Mouse (Mus musculus) cerebellum, postnatal 14 days (tissue): ENCODE measurements at regions not wholly inside any gene's neighbourhood (a gene's known extent, or its start where the extent isn't known, plus 50 kb on each side); places are given as distances from the start of the nearest gene placed in this dataset.

Source experiments
- DNase-seq, 2 experiments: peaks; one replicate each; pipeline ENCODE4 v3.0.0; 2021; ENCODE audit warnings: mixed read lengths in 2 of 2

DNA sequence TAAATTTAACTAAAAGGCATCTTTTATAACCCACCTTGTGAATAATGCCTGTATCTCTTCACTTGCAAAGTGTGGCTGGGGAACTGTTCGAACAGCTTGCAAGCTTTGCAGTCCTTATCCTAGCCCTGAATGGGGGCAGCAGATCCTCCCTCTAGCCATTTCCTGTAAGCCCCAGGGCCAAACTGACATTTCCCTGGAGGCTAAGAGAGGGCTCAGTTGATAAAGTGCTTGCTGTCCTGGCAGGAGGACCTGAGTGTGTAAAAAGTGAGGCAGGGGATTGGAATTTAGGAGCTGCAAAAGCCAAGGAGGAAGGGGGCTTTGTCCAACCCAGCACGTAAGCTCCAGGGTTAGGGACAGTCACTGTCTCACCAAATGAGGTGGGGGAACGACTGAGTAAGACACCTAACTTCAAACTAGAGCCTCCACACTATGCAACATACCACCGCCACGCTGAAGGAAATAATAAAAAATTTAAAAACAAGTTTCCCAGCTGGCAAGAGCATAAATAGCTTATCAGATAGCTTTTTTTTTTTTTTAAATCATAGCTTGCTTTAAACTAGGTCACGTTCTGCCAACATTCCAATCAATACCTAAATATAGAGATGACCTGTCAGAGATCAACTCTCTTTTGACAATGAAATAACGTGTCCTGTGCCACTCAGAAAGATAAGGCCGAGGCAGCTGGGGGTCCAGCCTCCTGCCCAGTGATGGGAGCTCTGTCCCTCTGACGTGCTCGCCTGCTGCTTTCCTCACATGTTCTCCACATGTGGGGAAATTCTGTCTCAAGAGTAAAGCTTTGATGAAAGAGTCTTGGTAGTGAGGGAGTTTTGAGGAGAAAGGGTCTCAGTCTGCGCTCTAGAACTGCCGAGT lies 146.0 kb downstream of the Zfp36l1 start:
- DNase-seq: no peak

DNA sequence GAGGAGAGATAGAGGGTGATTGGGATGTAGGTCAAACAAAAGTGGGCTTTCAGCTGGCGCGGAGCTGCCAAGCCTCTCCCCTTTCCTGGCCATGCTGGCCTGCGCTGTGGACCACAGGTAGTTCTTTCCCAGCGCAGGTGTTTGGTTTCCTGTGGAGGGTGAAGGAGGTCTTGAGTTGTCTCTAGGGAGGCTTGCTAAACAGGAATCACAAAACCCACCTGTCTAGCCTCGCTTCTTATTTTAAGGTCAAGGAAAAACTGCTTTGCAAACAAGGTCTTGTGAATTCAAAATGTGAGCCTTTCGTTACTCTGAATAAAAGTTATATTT lies 146.6 kb downstream of the Zfp36l1 start:
- DNase-seq: no peak

- peak; percentile 68 to 74 for DNase-seq
Measured at GRCm38 (mm10) chr12:79965471-79966288, 147.1 kb downstream of the Zfp36l1 start.

DNA sequence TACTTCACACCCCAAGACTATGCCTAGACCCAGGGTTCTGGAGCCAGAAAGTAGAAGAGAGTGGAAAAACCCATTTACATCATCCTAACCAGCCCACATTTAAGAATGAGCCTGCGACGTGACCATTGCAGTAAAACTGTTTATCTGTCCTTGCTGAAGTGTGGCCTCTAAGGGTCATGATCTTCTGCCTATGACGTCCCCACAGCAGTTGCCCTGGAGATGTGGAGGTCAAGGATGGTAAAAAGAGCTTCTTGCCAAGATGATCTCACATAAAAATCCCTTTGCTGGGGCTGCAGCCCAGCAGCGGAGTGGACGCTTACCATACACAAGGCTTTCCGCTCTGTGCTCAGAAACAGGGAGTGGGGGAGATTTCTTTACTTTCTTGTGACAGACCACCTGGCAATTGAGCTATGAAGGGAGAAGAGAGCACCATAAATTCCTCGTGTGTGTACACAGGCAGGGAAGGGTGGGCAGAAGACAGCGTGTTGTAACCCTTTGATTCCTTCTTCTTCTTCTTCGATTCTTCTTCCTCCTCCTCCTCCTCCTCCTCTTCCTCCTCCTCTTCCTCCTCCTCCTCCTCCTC lies 149.3 kb downstream of the Zfp36l1 start:
- DNase-seq: no peak

GRCm38 (mm10) chr12:79962649-79963236 lies 150.1 kb downstream of the Zfp36l1 start:
- no peak for DNase-seq

GRCm38 (mm10) chr12:79961881-79962280 lies 150.9 kb downstream of the Zfp36l1 start:
- DNase-seq: no peak

GRCm38 (mm10) chr12:79961076-79961475 lies 151.7 kb downstream of the Zfp36l1 start:
- DNase-seq: no peak

DNA sequence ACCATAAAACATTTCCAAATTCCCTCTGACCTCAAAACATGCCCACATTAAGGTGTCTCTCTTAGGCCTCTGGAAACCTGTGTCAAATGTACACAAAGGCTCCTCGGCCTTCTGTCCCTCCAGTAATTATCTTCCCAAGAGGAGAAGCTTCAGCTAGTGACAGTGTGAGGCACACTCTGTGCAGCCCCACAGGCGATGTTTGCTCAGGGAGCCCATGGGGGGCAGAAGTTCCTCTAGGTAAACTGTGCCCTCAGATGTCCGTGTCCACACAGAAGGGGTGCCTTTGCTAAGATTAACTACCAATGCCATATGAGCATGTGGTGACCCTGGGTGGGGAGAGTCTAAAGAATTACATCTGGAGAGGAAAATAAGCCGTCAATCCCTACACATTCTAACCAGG lies 152.4 kb downstream of the Zfp36l1 start:
- no peak for DNase-seq

DNA sequence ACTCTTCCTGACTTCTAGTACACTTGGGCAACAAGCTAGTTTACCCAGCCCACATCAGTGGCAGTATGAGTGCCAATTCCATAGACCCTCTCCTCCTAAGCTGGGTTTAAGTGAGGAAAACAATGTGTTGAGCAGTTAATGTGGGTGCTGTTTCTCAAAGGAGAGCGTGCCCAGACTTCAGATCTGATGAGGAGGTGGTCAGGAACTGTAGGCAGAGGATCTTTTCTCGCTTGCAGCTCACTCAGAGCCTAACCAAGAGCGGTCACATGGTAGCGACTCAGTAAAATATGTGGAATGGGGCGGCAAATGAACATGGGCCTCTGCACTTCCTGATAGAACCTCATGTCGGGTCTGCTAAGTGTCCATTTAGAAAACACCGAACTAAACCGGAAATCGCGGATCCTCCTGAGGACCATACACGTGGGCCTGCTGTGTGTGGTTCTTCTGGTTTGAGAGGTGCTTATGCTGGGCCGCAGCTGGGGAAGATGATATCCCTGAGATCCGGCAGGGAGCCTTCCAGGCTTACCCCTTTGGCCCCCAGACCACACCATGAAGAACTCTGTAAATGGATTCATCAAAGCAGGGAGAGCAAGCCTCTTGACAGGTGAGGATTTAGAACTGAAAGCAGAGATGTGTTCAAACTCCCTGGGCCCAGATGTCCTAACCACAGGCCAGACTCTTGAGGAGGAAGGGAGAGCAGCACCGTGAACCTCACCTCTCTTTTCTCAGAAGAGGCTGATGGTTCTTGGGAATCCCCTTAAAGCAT lies 153.1 kb downstream of the Zfp36l1 start:
- no peak for DNase-seq

DNA sequence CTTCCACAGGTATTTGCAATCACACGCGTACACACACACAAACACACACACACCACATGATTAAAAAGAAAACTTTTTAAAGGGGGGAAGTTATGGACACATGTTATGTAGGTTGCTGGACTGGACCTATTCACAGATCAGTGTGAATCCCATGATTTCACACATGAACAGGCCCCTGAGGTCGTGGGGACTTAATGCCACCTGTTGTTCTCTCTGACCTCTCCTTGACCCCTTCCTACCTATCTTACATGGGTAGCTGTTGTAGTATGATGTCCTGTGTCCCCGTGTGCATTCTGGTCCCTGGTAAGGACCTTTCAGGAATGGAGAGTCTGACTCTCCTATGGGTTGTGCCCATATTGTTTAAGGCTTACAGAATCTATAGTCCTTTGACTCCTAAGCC lies 155.6 kb downstream of the Zfp36l1 start:
- DNase-seq: no peak

DNA sequence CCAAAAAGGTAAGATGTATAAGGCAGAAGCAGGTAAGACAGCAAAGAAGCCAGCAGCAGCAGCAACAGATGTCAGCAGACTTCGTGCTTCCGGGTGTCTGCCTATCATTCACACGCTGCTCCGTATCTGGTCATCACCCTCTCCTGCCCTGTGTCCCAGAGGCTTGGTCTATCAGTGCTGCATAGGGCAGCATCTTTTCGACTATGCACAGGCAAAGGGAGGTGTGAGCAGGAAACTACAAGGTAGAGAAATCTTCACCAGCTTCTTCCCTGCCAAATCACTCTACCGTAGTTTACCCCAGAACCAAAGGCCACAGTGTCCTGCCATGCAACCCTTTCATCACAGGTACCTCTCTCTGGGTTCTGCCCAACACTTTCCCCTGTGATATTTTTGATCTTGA lies 156.5 kb downstream of the Zfp36l1 start:
- DNase-seq: no peak

DNA sequence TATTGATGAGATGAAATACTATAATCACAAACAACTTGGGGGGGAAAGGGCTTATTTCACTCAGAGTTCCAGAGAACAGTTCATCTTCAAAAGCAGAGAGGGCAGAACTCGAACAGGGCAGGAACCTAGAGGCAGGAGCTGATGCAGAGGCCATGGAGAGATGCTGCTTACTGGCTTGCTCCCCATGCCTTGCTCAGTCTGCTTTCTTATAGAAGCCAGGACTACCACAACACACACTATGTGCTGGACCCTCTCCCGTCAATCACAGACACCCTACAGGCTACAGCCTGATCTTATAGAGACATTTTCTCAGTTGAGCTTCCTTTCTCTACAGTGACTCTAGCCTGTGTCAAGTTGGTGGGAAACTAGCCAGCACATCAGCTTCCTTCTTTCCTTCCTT lies 157.3 kb downstream of the Zfp36l1 start:
- no peak for DNase-seq

DNA sequence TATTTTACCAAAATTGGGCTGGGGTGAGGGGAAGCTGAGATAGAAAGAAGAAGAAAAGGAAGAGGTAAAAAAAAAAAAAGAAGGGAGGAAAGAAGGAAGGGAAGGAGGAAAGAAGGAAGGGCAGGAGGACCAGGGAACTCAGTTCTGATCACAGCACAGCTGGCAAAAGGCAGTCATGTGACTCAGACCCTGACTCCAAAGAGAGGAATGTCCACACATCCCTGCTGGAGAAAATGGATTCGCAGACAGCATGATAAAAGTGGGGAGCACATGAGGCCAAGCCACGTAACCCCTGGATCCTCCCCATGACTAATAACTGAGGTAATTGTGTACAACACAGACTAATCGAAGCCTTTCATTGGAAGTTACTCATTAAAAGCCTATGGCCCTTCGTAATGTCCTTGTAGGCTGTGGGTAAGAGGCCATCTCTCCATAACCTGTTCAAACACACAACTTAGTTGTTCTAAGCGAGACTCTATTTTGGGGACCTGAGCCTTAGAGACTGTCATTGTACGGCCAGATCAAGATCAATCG lies 162.2 kb downstream of the Zfp36l1 start:
- DNase-seq: no peak

- DNase-seq: no peak
Measured at GRCm38 (mm10) chr12:79949101-79949824, 163.6 kb downstream of the Zfp36l1 start.

DNA sequence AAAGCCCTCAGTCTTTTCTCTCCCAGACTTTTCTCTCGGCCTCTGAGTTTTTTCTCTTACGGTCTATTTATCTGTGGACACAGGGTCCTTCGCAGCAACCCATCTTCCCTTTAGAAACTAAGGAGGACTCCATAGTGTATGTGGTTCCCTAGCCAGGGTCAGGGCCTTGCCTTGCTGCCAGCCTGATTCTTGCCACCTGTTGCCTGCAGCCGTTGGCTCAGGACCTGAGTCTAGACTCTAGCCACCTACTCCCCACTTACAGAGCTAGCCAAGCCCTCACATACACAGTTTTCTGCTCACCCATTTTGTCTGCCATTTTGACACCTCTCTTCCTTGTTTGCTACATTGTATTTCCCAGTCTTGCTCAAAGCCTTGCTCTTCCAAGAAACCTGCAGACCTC lies 165.2 kb downstream of the Zfp36l1 start:
- no peak for DNase-seq

DNA sequence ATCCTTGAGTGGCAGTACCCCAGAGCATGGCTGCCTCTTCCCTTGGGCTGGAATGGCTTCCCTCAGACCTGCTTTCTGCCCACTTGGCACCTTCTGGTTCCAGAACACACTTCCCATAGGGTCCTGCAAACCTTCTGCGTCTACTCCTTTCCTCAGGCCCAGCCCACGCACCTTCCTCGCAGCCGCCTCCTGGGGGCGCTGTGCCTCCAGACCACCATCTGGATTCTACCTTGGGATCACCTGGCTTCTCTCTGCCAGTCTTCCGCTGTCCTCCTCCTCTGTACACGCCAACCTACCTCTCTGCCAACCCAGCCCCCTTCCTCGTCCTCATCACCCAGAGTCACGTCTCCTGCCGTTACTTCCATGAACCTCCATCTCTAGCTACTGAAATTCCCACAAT lies 166.0 kb downstream of the Zfp36l1 start:
- no peak for DNase-seq

GRCm38 (mm10) chr12:79945899-79946298 lies 166.9 kb downstream of the Zfp36l1 start:
- DNase-seq: no peak

- no peak for DNase-seq
Measured at GRCm38 (mm10) chr12:79944714-79945493, 167.9 kb downstream of the Zfp36l1 start.

- DNase-seq: no peak
Measured at GRCm38 (mm10) chr12:79944090-79944489, 168.7 kb downstream of the Zfp36l1 start.

DNA sequence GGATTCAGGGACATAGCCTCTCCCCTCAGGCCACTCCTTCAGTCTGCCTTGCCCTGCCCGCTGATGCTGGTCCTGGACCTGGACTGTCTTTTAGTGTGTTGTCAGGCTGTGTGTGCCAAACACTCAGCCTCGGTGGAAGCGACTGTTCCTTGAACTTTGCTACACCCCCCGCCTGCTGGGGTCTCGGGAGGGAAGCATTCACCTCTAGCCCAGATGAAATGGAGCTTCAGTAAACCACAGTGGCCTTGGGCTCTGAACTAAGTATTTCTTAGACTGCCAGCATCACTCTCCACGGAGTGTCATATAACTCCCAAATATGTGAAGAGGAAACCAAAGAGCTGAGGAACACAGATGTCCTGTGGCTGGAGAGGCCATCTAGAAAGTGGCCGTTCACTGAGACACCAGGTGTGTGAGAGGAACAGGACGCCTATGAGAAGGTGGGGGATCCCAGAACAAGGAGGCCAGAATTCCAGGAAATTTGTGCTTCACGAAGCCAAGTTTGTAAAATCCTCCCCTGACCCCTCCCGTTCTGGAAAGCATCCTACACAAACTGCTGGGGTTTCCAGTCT lies 170.2 kb downstream of the Zfp36l1 start:
- no peak for DNase-seq
